Mouse (Mus musculus): Measurements from ENCODE around the gene 9130230L23Rik. TPM values are rescaled to one million over a fixed set of nuclear protein-coding genes. Genes with fewer than 3 reads are reported as not detected.
"Not testable (repeated sequence)": the region's sequence is repeated elsewhere in the genome, so short reads cannot be mapped to it uniquely, and the experiment has no call there.

The 9130230L23Rik gene
- polyA plus RNA-seq, 1 experiment from 2014 or later: 0.56 TPM

- not testable (repeated sequence) for H3K27ac ChIP-seq (ENCODE audit: low read length); H3K9ac ChIP-seq (replicated peaks; ENCODE audit: low read length); H3K36me3 ChIP-seq (ENCODE audit: insufficient read depth, low read length); H3K9me3 ChIP-seq (ENCODE audit: low read length); H3K4me1 ChIP-seq (ENCODE audit: insufficient read depth, low read length); H3K4me3 ChIP-seq (ENCODE audit: low read length); ATAC-seq (ENCODE audit: low FRiP score, low TSS enrichment); H3K27me3 ChIP-seq (ENCODE audit: insufficient read depth, low read length); H3K4me2 ChIP-seq (replicated peaks; ENCODE audit: low read depth, low read length)
- WGBS: 74% methylated on average over 3 of the region's 3 CpGs
Measured at GRCm38 (mm10) chr5:65987004-65987403, 17.1 kb downstream of the 9130230L23Rik start.

GRCm38 (mm10) chr5:65986426-65986825, 17.7 kb downstream of the 9130230L23Rik start:
- no peaks in the 10 kb centered on the region for H3K36me3 ChIP-seq (ENCODE audit: insufficient read depth, low read length)
- H3K4me3 ChIP-seq (ENCODE audit: low read length): no peak overlapping the region
- no peak overlapping the region for H3K9ac ChIP-seq (replicated peaks; ENCODE audit: low read length)
- H3K4me1 ChIP-seq (ENCODE audit: insufficient read depth, low read length): no peaks in the 10 kb centered on the region
- H3K4me2 ChIP-seq (replicated peaks; ENCODE audit: low read depth, low read length): no peak overlapping the region
- no peaks in the 10 kb centered on the region for H3K27me3 ChIP-seq (ENCODE audit: insufficient read depth, low read length)
- H3K27ac ChIP-seq (ENCODE audit: low read length): no peak overlapping the region
- H3K9me3 ChIP-seq (ENCODE audit: low read length): 0 out of 2 replicates have a peak, but pooled peaks cover 2% of the 10 kb centered on the region
- no peak for ATAC-seq (ENCODE audit: low FRiP score, low TSS enrichment)
- 91% methylated on average over 5 of the region's 5 CpGs for WGBS

GRCm38 (mm10) chr5:65975731-65976130, 28.4 kb downstream of the 9130230L23Rik start:
- no peak for ATAC-seq (ENCODE audit: low FRiP score, low TSS enrichment)
- Histone ChIP-seq H3K4me3 (ENCODE audit: low read length) (no peak overlapping the region), H3K27ac (ENCODE audit: low read length) (no peak overlapping the region), H3K27me3 (ENCODE audit: insufficient read depth, low read length) (no peaks in the 10 kb centered on the region), H3K36me3 (ENCODE audit: insufficient read depth, low read length) (no peaks in the 10 kb centered on the region), H3K9ac (replicated peaks; ENCODE audit: low read length) (no peak overlapping the region), H3K9me3 (ENCODE audit: low read length) (no peaks in the 10 kb centered on the region), H3K4me2 (replicated peaks; ENCODE audit: low read depth, low read length) (no peak overlapping the region), H3K4me1 (ENCODE audit: insufficient read depth, low read length) (no peaks in the 10 kb centered on the region)
- WGBS: 89% methylated on average over 12 of the region's 13 CpGs

GRCm38 (mm10) chr5:65973189-65973588, 30.9 kb downstream of the 9130230L23Rik start:
- H3K9me3 ChIP-seq (ENCODE audit: low read length): no peaks in the 10 kb centered on the region
- H3K4me2 ChIP-seq (replicated peaks; ENCODE audit: low read depth, low read length): no peak overlapping the region
- no peaks in the 10 kb centered on the region for H3K36me3 ChIP-seq (ENCODE audit: insufficient read depth, low read length)
- 64% methylated on average over 2 of the region's 2 CpGs for WGBS
- ATAC-seq (ENCODE audit: low FRiP score, low TSS enrichment): no peak
- H3K9ac ChIP-seq (replicated peaks; ENCODE audit: low read length): no peak overlapping the region
- no peak overlapping the region for H3K4me3 ChIP-seq (ENCODE audit: low read length)
- H3K27ac ChIP-seq (ENCODE audit: low read length): no peak overlapping the region
- no peaks in the 10 kb centered on the region for H3K4me1 ChIP-seq (ENCODE audit: insufficient read depth, low read length)
- no peaks in the 10 kb centered on the region for H3K27me3 ChIP-seq (ENCODE audit: insufficient read depth, low read length)

- Histone ChIP-seq H3K36me3 (ENCODE audit: insufficient read depth, low read length) (no peaks in the 10 kb centered on the region), H3K4me3 (ENCODE audit: low read length) (no peak overlapping the region), H3K27me3 (ENCODE audit: insufficient read depth, low read length) (no peaks in the 10 kb centered on the region), H3K4me1 (ENCODE audit: insufficient read depth, low read length) (no peaks in the 10 kb centered on the region), H3K9ac (replicated peaks; ENCODE audit: low read length) (no peak overlapping the region), H3K27ac (ENCODE audit: low read length) (no peak overlapping the region), H3K9me3 (ENCODE audit: low read length) (no peaks in the 10 kb centered on the region), H3K4me2 (replicated peaks; ENCODE audit: low read depth, low read length) (no peak overlapping the region)
- ATAC-seq (ENCODE audit: low FRiP score, low TSS enrichment): no peak
- WGBS: 94% methylated on average over 3 of the region's 3 CpGs
Measured at GRCm38 (mm10) chr5:65968004-65968403, 36.1 kb downstream of the 9130230L23Rik start.

GRCm38 (mm10) chr5:65967091-65967490, 37.0 kb downstream of the 9130230L23Rik start:
- Histone ChIP-seq H3K4me3 (ENCODE audit: low read length) (no peak overlapping the region), H3K9me3 (ENCODE audit: low read length) (no peaks in the 10 kb centered on the region), H3K4me2 (replicated peaks; ENCODE audit: low read depth, low read length) (no peak overlapping the region), H3K4me1 (ENCODE audit: insufficient read depth, low read length) (no peaks in the 10 kb centered on the region), H3K27ac (ENCODE audit: low read length) (no peak overlapping the region), H3K9ac (replicated peaks; ENCODE audit: low read length) (no peak overlapping the region), H3K27me3 (ENCODE audit: insufficient read depth, low read length) (no peaks in the 10 kb centered on the region), H3K36me3 (ENCODE audit: insufficient read depth, low read length) (no peaks in the 10 kb centered on the region)
- ATAC-seq (ENCODE audit: low FRiP score, low TSS enrichment): no peak
- WGBS: 47% methylated on average over 12 of the region's 12 CpGs

- Histone ChIP-seq H3K9ac (replicated peaks; ENCODE audit: low read length) (no peak overlapping the region), H3K4me1 (ENCODE audit: insufficient read depth, low read length) (no peaks in the 10 kb centered on the region), H3K9me3 (ENCODE audit: low read length) (no peaks in the 10 kb centered on the region), H3K27me3 (ENCODE audit: insufficient read depth, low read length) (no peaks in the 10 kb centered on the region), H3K36me3 (ENCODE audit: insufficient read depth, low read length) (no peaks in the 10 kb centered on the region), H3K4me3 (ENCODE audit: low read length) (no peak overlapping the region), H3K4me2 (replicated peaks; ENCODE audit: low read depth, low read length) (no peak overlapping the region), H3K27ac (ENCODE audit: low read length) (no peak overlapping the region)
- 25% methylated on average over 7 of the region's 7 CpGs for WGBS
- no peak for ATAC-seq (ENCODE audit: low FRiP score, low TSS enrichment)
Measured at GRCm38 (mm10) chr5:65965771-65966279, 38.3 kb downstream of the 9130230L23Rik start.

GRCm38 (mm10) chr5:65963291-65963690, 40.8 kb downstream of the 9130230L23Rik start:
- WGBS: 92% methylated on average over 5 of the region's 5 CpGs
- ATAC-seq (ENCODE audit: low FRiP score, low TSS enrichment): no peak
- no peak overlapping the region for H3K4me2 ChIP-seq (replicated peaks; ENCODE audit: low read depth, low read length)

GRCm38 (mm10) chr5:65960597-65960950, 43.5 kb downstream of the 9130230L23Rik start:
- H3K4me3 ChIP-seq (ENCODE audit: low read length): no peak overlapping the region
- no peak overlapping the region for H3K9ac ChIP-seq (replicated peaks; ENCODE audit: low read length)
- H3K4me2 ChIP-seq (replicated peaks; ENCODE audit: low read depth, low read length): no peak overlapping the region
- H3K27me3 ChIP-seq (ENCODE audit: insufficient read depth, low read length): no peaks in the 10 kb centered on the region
- ATAC-seq (ENCODE audit: low FRiP score, low TSS enrichment): no peak
- 88% methylated on average over 11 of the region's 11 CpGs for WGBS
- no peaks in the 10 kb centered on the region for H3K36me3 ChIP-seq (ENCODE audit: insufficient read depth, low read length)
- no peaks in the 10 kb centered on the region for H3K4me1 ChIP-seq (ENCODE audit: insufficient read depth, low read length)
- no peaks in the 10 kb centered on the region for H3K9me3 ChIP-seq (ENCODE audit: low read length)
- H3K27ac ChIP-seq (ENCODE audit: low read length): no peak overlapping the region

More at GRCm38 (mm10) chr5:65963291-65963690, 40.8 kb downstream of the 9130230L23Rik start:
- Histone ChIP-seq H3K9ac (replicated peaks; ENCODE audit: low read length) (no peak overlapping the region), H3K4me3 (ENCODE audit: low read length) (no peak overlapping the region), H3K9me3 (ENCODE audit: low read length) (no peaks in the 10 kb centered on the region), H3K4me1 (ENCODE audit: insufficient read depth, low read length) (no peaks in the 10 kb centered on the region), H3K36me3 (ENCODE audit: insufficient read depth, low read length) (no peaks in the 10 kb centered on the region), H3K27ac (ENCODE audit: low read length) (no peak overlapping the region), H3K27me3 (ENCODE audit: insufficient read depth, low read length) (no peaks in the 10 kb centered on the region)

- Histone ChIP-seq H3K36me3 (ENCODE audit: insufficient read depth, low read length) (no peaks in the 10 kb centered on the region), H3K27me3 (ENCODE audit: insufficient read depth, low read length) (no peaks in the 10 kb centered on the region), H3K9me3 (ENCODE audit: low read length) (no peaks in the 10 kb centered on the region), H3K27ac (ENCODE audit: low read length) (no peak overlapping the region), H3K9ac (replicated peaks; ENCODE audit: low read length) (no peak overlapping the region), H3K4me2 (replicated peaks; ENCODE audit: low read depth, low read length) (no peak overlapping the region), H3K4me1 (ENCODE audit: insufficient read depth, low read length) (peaks cover 3% of the 10 kb centered on the region; the same call in 1 of the 2 replicates), H3K4me3 (ENCODE audit: low read length) (no peak overlapping the region)
- no peak for ATAC-seq (ENCODE audit: low FRiP score, low TSS enrichment)
- 78% methylated on average over 5 of the region's 5 CpGs for WGBS
Measured at GRCm38 (mm10) chr5:65959893-65960596, 44.0 kb downstream of the 9130230L23Rik start.

Measured in kidney, embryonic 16.5 days (tissue).